Mouse (Mus musculus): ENCODE measurements around the gene 4930404N11Rik. TPM values are rescaled to one million over a fixed set of nuclear protein-coding genes. Genes with fewer than 3 reads are reported as not detected.

The 4930404N11Rik gene
- total RNA-seq (2023) = 4.9 TPM

GRCm38 (mm10) chr10:81365672-81366476, at the start of gene 4930404N11Rik:
Gene 4930404N11Rik, minus strand, starts transcription at chr10:81365816.

DNA sequence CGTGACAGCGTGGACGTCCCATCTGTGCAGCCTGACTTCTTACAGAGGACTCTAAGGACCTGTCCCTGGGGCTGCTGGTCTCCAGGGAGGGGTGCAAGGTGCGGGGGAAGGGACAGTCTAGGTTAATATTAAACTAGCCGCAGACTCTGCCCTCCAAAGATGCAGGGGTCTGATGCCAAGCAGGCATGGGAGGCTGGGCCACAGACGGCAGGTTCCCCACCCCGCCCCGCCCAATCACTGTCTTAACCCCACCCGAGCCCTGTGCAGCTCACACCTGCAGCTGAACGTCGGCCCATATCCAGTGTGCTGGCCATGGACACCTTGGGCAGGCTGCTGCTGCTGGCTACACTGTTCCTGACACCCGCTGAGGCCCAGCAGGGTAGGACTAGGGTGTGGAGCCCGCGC, 27.2 kb upstream of the 4930404N11Rik start, which contains the start of gene Smim24:
Gene Smim24, plus strand, starts transcription at position 271 of the 405 bp plus-strand sequence.

GRCm38 (mm10) chr10:81388505-81389055, 23.0 kb upstream of the 4930404N11Rik start, which contains the start of gene Gm48552:
Gene Gm48552, plus strand, starts transcription at chr10:81389005.

GRCm38 (mm10) chr10:81383802-81384604, 18.4 kb upstream of the 4930404N11Rik start, which contains the start of the genes Dohh and Gm48551:
Gene Dohh, plus strand, starts transcription at chr10:81384428.
Gene Gm48551, plus strand, starts transcription at chr10:81384466.

DNA sequence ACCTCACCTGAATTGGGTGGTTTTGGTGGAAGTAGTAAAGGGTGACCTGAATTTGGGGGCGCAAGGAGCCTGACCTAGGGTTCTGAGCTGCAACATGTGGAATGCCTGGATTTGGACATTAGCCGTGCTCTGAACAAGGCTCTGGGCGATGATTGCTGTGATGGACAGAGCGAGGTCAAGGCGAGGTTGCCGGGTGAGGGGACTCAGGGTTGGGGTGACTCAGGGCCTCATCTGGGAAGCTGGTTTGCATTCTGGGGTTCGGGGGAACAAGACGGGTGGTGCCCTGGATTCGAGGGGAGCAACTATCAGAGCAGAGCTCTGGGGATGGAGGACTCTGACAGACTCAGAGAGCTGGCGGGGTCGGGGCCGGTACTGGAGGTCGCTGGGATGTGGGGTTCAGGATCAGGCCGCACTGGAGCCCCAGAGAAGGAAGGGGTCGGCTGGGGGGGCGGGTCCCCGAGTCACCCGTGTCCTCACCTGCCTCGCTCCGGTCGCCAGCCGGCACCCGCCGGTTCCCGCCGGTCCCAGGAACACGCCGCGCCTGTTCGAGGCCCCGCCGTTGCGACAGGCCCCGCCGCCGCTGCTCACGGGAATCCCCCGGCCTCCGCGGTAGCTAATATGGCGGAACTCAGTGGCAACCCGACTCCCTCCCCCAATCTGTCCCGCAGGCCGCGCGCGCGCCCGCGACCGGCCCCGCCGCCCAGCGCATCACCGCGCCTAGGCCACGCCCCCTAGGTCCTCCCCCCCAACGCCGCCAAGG, 12.4 kb upstream of the 4930404N11Rik start, which contains the start of gene Fzr1:
Gene Fzr1, minus strand, starts transcription at position 724 of the 760 bp plus-strand sequence.

DNA sequence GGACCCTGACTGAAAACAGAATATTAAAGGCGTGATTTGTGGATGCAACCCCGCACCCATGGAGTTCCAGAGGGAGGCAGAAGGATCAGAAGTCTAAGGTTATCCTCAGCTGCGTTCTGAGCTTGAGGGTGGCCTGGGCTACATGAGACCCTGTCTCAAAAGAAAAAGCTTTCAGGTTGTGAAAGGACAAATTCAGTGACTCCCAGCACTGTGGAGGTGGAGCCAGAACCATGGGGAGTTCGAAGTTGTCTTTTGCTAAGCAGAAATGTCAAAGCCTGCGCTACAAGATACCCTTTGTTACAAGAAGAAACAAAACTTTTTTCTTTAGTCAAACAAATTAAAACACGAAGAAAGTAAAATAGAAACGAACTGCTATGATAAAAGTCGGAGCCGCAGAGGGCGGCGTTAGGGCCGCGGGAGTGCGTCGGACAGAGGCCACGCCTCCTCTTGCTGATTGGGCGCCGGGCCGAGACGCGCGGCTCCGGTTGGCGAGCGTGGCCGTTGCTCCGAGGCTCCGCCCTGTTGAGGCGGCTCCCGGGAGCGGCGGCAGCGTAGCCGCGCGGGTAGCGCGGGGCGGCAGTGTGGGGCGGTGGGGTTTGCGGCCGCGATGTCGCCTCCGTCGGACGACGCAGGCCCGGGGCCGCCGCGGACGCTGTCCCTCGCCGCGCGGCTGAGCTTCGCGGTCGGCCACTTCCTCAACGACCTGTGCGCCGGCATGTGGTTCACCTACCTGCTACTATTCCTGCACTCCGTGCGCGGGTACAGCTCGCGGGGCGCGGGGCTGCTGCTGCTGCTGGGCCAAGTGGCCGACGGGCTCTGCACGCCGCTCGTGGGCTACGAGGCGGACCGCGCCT, 8.4 kb downstream of the 4930404N11Rik start, which contains the start of gene Mfsd12:
Gene Mfsd12, plus strand, starts transcription at position 501 of the 854 bp plus-strand sequence.

DNA sequence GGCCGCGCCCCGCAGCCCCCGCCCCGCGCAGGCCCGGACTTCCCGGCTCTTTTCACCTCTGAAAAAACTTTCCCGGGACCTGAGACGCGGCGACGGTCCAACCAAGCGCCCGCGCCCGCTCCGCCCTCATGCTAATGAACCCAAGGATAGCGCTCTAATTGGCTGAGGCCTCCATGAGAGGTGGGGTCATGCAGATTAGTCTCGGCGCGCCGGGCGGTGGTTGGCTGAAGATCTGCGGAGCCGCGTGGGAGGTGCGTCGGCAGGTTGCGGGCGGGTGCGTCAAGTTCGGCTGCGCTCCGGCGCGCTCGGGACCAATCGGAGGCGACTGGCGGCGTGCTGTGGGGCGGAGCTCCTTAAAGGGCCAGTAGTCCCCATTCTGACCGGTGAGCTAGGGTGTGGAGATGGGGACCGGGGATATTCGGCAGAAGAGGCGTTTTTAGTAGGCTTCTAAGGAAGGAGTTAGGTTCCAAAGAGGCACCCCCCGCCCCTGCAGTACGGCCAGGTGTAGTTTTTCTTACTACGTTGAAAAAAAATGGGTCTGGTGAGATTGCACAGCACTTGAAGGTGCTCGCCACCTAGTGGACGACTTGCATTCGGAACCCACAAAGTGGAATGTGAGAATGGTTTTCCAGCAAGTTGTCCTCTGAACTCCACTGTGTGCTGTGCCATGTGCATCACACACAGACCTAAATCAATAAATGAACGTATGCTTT, 15.1 kb downstream of the 4930404N11Rik start, which contains the start of gene Hmg20b:
Gene Hmg20b, minus strand, starts transcription at position 130 of the 713 bp plus-strand sequence.

GRCm38 (mm10) chr10:81342686-81343505, 22.7 kb downstream of the 4930404N11Rik start, which contains the start of gene Gipc3:
Gene Gipc3, minus strand, starts transcription at chr10:81343266.

DNA sequence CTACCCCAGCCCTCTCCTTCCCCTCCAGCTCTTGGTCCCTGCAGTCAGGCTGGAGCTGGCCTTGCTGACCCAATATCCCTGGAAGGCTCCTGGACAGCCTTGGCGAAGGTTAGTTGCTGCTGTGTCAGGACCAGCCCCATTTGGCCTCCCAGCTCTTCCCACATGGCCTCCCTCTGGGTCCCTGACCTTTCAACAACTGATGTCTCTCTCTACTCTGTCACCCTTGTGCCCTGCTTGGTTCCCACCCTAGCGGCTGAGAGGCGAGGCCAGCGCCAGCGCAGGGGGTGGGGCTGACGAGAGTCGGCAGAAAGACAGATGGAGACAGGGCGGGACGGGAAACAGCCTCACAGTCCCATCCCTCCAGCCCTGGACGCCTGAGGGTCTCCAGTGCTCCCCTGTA, 37.2 kb downstream of the 4930404N11Rik start, which contains the start of gene Tbxa2r:
Gene Tbxa2r, plus strand, starts transcription at position 346 of the 400 bp plus-strand sequence.

GRCm38 (mm10) chr10:81320550-81321347, 44.9 kb downstream of the 4930404N11Rik start, which contains the start of gene Cactin:
Gene Cactin, plus strand, starts transcription at chr10:81321103.

Other genes starting within 250 kb of the 4930404N11Rik start
- 49.1 TPM for gene Zbtb7a, start 230.6 kb downstream of the 4930404N11Rik start, total RNA-seq (2023)
- 35.3 TPM for gene Pias4, start 197.9 kb downstream of the 4930404N11Rik start, total RNA-seq (2023)
- gene Eef2, start 189.2 kb downstream of the 4930404N11Rik start, total RNA-seq (2023) = 2,404 TPM
- gene Dapk3, start 182.8 kb downstream of the 4930404N11Rik start, total RNA-seq (2023) = 57.0 TPM
- not detected for gene 4930442H23Rik, start 182.0 kb downstream of the 4930404N11Rik start, total RNA-seq (2023)
- not detected for gene Nmrk2, start 163.8 kb downstream of the 4930404N11Rik start, total RNA-seq (2023)
- gene Atcay, start 135.0 kb downstream of the 4930404N11Rik start, total RNA-seq (2023) = 0.85 TPM
- gene Zfr2, start 132.7 kb downstream of the 4930404N11Rik start, total RNA-seq (2023) = 10.6 TPM
- gene Matk, start 112.9 kb downstream of the 4930404N11Rik start, total RNA-seq (2023) = 16.6 TPM
- gene Mrpl54, start 98.9 kb downstream of the 4930404N11Rik start, total RNA-seq (2023) = 110 TPM
- 31.3 TPM for gene Apba3, start 98.9 kb downstream of the 4930404N11Rik start, total RNA-seq (2023)
- 4.2 TPM for gene Tjp3, start 74.2 kb downstream of the 4930404N11Rik start, total RNA-seq (2023)
- gene Pip5k1c, start 72.9 kb downstream of the 4930404N11Rik start, total RNA-seq (2023) = 110 TPM
- gene Cactin, start 44.7 kb downstream of the 4930404N11Rik start, total RNA-seq (2023) = 42.7 TPM
- gene Tbxa2r, start 37.1 kb downstream of the 4930404N11Rik start, total RNA-seq (2023) = 16.5 TPM
- 0.21 TPM for gene Gipc3, start 22.6 kb downstream of the 4930404N11Rik start, total RNA-seq (2023)
- 51.8 TPM for gene Hmg20b, start 15.3 kb downstream of the 4930404N11Rik start, total RNA-seq (2023)
- gene Mfsd12, start 8.3 kb downstream of the 4930404N11Rik start, total RNA-seq (2023) = 4.4 TPM
- gene Fzr1, start 12.7 kb upstream of the 4930404N11Rik start, total RNA-seq (2023) = 35.7 TPM
- gene Dohh, start 18.6 kb upstream of the 4930404N11Rik start, total RNA-seq (2023) = 28.8 TPM
- gene Gm48551, start 18.6 kb upstream of the 4930404N11Rik start, total RNA-seq (2023) = 4.5 TPM
- 3.5 TPM for gene Gm48552, start 23.2 kb upstream of the 4930404N11Rik start, total RNA-seq (2023)
- gene Smim24, start 27.2 kb upstream of the 4930404N11Rik start, total RNA-seq (2023) = 3.1 TPM
- 21.0 TPM for gene Nfic, start 89.8 kb upstream of the 4930404N11Rik start, total RNA-seq (2023)
- gene Celf5, start 116.9 kb upstream of the 4930404N11Rik start, total RNA-seq (2023) = not detected
- 148 TPM for gene Ncln, start 130.6 kb upstream of the 4930404N11Rik start, total RNA-seq (2023)
- gene S1pr4, start 134.3 kb upstream of the 4930404N11Rik start, total RNA-seq (2023) = 110 TPM
- 2.1 TPM for gene Gna15, start 158.4 kb upstream of the 4930404N11Rik start, total RNA-seq (2023)
- 15.2 TPM for gene Gna11, start 179.4 kb upstream of the 4930404N11Rik start, total RNA-seq (2023)
- gene Aes, start 193.7 kb upstream of the 4930404N11Rik start, total RNA-seq (2023) = 523 TPM
- gene Tle2, start 208.7 kb upstream of the 4930404N11Rik start, total RNA-seq (2023) = 4.3 TPM
- gene Tle6, start 235.3 kb upstream of the 4930404N11Rik start, total RNA-seq (2023) = not detected
- 4.0 TPM for gene BC025920, start 240.5 kb upstream of the 4930404N11Rik start, total RNA-seq (2023)